Mouse (Mus musculus) duodenum, adult 2 months (tissue): Measurements from ENCODE around the gene Map1s. TPM values are rescaled to one million over a fixed set of nuclear protein-coding genes. Genes with fewer than 3 reads are reported as not detected.

Experiments used
- polyA plus RNA-seq: library from polyadenylated mRNA; depleted of rRNA; stranded (reverse); fragments of >200 nt; gene quantifications from 2 replicates; pipeline ENCODE4 v1.2.3, GENCODE M21; 2012; ENCODE audit warnings: low replicate concordance; rRNA removed

Gene Map1s
- 22.3 and 22.6 TPM in 2 replicates for polyA plus RNA-seq

GRCm38 (mm10) chr8:70905831-70906736 lies at the start of gene Map1s:
Map1s (plus strand) TSS chr8:70905932.

GRCm38 (mm10) chr8:70862824-70863641 lies 42.7 kb upstream of the Map1s start, which contains the start of gene Kcnn1:
Kcnn1 (minus strand) TSS chr8:70863258.

DNA sequence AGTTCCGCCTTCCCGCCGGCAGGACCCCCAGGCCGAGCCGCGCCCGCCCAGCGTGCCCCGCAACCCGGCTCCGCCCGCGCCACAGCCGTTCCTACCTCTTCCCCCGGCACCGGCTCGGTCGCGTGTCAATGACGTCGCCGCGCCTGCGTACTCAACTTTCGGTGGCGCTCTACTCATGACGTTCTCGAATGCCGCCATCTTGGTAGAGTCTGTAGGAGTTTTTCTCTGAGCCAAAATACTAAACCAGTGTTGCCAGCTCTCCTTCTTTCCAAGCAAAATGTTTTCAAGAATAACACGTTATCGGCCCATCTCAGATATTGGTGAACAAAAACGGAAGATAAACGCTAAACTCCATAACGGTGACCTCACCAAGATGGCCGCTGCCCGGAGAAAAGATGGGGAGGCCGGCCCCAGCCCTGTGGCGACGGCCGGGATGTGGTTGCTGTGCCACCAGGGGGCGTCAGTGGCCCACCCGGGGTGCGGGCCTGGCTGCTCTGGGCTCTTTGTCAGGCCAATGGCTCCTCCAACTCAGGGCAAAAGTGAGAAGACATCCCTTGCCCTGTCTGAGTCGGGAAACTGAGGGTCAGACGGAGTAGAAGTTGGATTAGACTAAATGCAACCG lies 32.3 kb upstream of the Map1s start, which contains the start of gene Ccdc124:
TSS of gene Ccdc124 (minus strand) at position 572 of the 622 bp plus-strand sequence.

GRCm38 (mm10) chr8:70892022-70892895 lies 13.5 kb upstream of the Map1s start, which contains the start of gene Slc5a5:
Slc5a5 (minus strand) TSS chr8:70892757.

GRCm38 (mm10) chr8:70897021-70897680 lies 8.6 kb upstream of the Map1s start, which contains the start of gene Rpl18a:
Rpl18a (minus strand) TSS chr8:70897412.

Other genes starting within 250 kb of the Map1s start
- gene Pgpep1, start 245.5 kb upstream of the Map1s start, polyA plus RNA-seq, result 53.9 and 98.0 TPM in 2 replicates
- 82.4 and 136 TPM in 2 replicates for gene Lsm4, start 232.7 kb upstream of the Map1s start, polyA plus RNA-seq
- gene Jund, start 207.0 kb upstream of the Map1s start, polyA plus RNA-seq, result 654 and 1,953 TPM in 2 replicates
- gene Iqcn, start 202.5 kb upstream of the Map1s start, polyA plus RNA-seq, result 0.01 and 0.06 TPM in 2 replicates
- 39.9 and 50.2 TPM in 2 replicates for gene Gm3336, start 187.4 kb upstream of the Map1s start, polyA plus RNA-seq
- 5.2 and 15.1 TPM in 2 replicates for gene Pde4c, start 182.2 kb upstream of the Map1s start, polyA plus RNA-seq
- gene Rab3a, start 151.3 kb upstream of the Map1s start, polyA plus RNA-seq, result 30.3 and 33.5 TPM in 2 replicates
- 107 and 299 TPM in 2 replicates for gene Mpv17l2, start 145.0 kb upstream of the Map1s start, polyA plus RNA-seq
- 233 and 412 TPM in 2 replicates for gene Pik3r2, start 129.2 kb upstream of the Map1s start, polyA plus RNA-seq
- 54.1 and 62.5 TPM in 2 replicates for gene Mast3, start 100.9 kb upstream of the Map1s start, polyA plus RNA-seq
- 1.4 and 4.2 TPM in 2 replicates for gene Il12rb1, start 97.5 kb upstream of the Map1s start, polyA plus RNA-seq
- gene Arrdc2, start 66.2 kb upstream of the Map1s start, polyA plus RNA-seq, result 38.6 and 40.6 TPM in 2 replicates
- 0.66 and 1.3 TPM in 2 replicates for gene Kcnn1, start 42.7 kb upstream of the Map1s start, polyA plus RNA-seq
- gene Ccdc124, start 32.0 kb upstream of the Map1s start, polyA plus RNA-seq, result 49.4 and 62.1 TPM in 2 replicates
- gene Slc5a5, start 13.2 kb upstream of the Map1s start, polyA plus RNA-seq, result 0.33 and 12.5 TPM in 2 replicates
- 4,446 and 4,916 TPM in 2 replicates for gene Rpl18a, start 8.5 kb upstream of the Map1s start, polyA plus RNA-seq